Mouse (Mus musculus): ENCODE data around the gene Baz2b.

GRCm38 (mm10) chr2:60056043-60056442 lies 153.6 kb downstream of the Baz2b start:
- TF ChIP-seq FLI1 (IDR thresholded peaks at IDR 0.05; ENCODE audit: low read length) (no peak), GATA1 (IDR thresholded peaks at IDR 0.05; ENCODE audit: borderline replicate concordance, low read length) (no peak)

Measured in megakaryocyte, embryonic 14.5 days (primary cell).